ENCODE assay signal across 20 mouse cellular contexts in the genomic region with DNA sequence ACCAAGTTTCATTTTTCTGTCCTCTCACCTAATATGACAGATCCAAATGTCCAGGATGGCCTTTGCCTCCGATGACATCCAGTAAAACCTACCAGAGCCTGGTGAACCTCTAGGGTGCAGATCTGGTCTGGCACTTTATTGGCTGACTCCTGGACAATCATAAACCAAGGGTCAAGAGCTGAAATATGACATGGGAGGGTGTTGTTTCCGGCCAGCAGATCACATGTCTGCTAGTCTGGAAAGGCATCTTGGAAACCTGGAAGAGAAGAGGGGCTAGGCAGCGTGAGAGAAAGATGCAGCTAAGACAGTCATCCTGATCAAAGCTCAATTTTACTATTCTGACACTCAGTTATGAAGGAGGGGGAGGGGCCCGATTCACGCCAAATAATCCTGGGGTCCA. TPM values are rescaled to one million over a fixed set of nuclear protein-coding genes. Genes with fewer than 3 reads are reported as not detected.
DNase-seq lines count a peak whose midpoint lies in the region; ATAC-seq and TF ChIP-seq lines count a peak whose summit lies in the region.
"Not testable (repeated sequence)": the region's sequence is repeated elsewhere in the genome, so short reads cannot be mapped to it uniquely, and the experiment has no call there.
"Had no signal": no experiment of that assay in that cellular context is flagged by ENCODE, and none has a peak within 500 bp of the region (broad histone marks: within the 10 kb centered on the region; RNA-seq: fewer than 3 reads in every experiment).

TSS of gene Nat8f2 (minus strand) at position 153 of the 400 bp plus-strand sequence.

- not testable (repeated sequence) for H3K9ac ChIP-seq in intestine, postnatal 0 days (ENCODE audit: low read depth, low read length); kidney, embryonic 15.5 days
- peak within 1 kb of the TSS; percentile 96 for H3K9ac ChIP-seq in liver, adult 2 months (ENCODE audit: low read depth, low read length)

- not testable (repeated sequence) for H3K9me3 ChIP-seq in intestine, postnatal 0 days (ENCODE audit: control insufficient read depth); kidney, embryonic 15.5 days (replicated peaks)

- H3K4me2 ChIP-seq in intestine, postnatal 0 days (replicated peaks; ENCODE audit: low read depth) = 0 out of 2 replicates have a peak within 1 kb of the TSS, but pooled peaks have one; percentile 21
- H3K4me2 ChIP-seq in kidney, embryonic 15.5 days = peak within 1 kb of the TSS; percentile 35

- DNase-seq in kidney, adult 2 months = peak; percentile 91
- DNase-seq in kidney, postnatal 25 days = peak; percentile 53 to 71
- DNase-seq in liver, adult 2 months (ENCODE audit: extremely low read depth, low read depth, low spot score) = peak; percentile 99
- peak; percentile 30 for DNase-seq in testis, postnatal 10 days (ENCODE audit: low spot score)

- 48% methylated on average over 5 of the region's 5 CpGs for WGBS in intestine, postnatal 0 days
- WGBS in kidney, adult 2 months = 17% methylated on average over 5 of the region's 5 CpGs
- WGBS in kidney, embryonic 15.5 days = 58% methylated on average over 5 of the region's 5 CpGs
- 22% methylated on average over 5 of the region's 5 CpGs for WGBS in liver, adult 2 months

- H3K4me1 ChIP-seq in intestine, postnatal 0 days (replicated peaks; ENCODE audit: control insufficient read depth, insufficient read depth, low read length); liver, adult 2 months (ENCODE audit: control insufficient read depth, insufficient read depth, low read length): not testable (repeated sequence)
- H3K4me1 ChIP-seq in kidney, adult 2 months (ENCODE audit: control insufficient read depth, insufficient read depth, low read length) = peaks cover 20% of the 10 kb centered on the region
- peaks cover 18% of the 10 kb centered on the region; the same call in 1 of the 2 replicates for H3K4me1 ChIP-seq in kidney, embryonic 15.5 days

- not testable (repeated sequence) for H3K79me2 ChIP-seq in liver, adult 2 months (ENCODE audit: control insufficient read depth, insufficient read depth, low read length)

- not testable (repeated sequence) for H3K27ac ChIP-seq in intestine, postnatal 0 days (ENCODE audit: low read depth, low read length); kidney, embryonic 15.5 days
- peak within 1 kb of the TSS; percentile 97 for H3K27ac ChIP-seq in kidney, adult 2 months (ENCODE audit: insufficient read depth, low read depth, low read length)
- H3K27ac ChIP-seq in liver, adult 2 months (replicated peaks; ENCODE audit: insufficient read depth, low read depth, low read length) = peak within 1 kb of the TSS; percentile 100

- not testable (repeated sequence) for TF ChIP-seq POLR2A in kidney, adult 2 months (IDR thresholded peaks at IDR 0.05; ENCODE audit: low read depth, low read length); liver, adult 2 months (IDR thresholded peaks at IDR 0.05; ENCODE audit: extremely low read depth, insufficient read depth, low read length)

- ATAC-seq in intestine, postnatal 0 days = not testable (repeated sequence)
- peak; percentile 46; the same call in 1 of the 2 replicates for ATAC-seq in kidney, embryonic 15.5 days (replicated peaks; ENCODE audit: low FRiP score)

- not testable (repeated sequence) for H3K4me3 ChIP-seq in intestine, postnatal 0 days (ENCODE audit: low read depth, low read length); kidney, embryonic 15.5 days (replicated peaks)
- H3K4me3 ChIP-seq in kidney, adult 2 months (ENCODE audit: insufficient read depth, low read depth, low read length) = peak within 1 kb of the TSS; percentile 24
- peak within 1 kb of the TSS; percentile 69 for H3K4me3 ChIP-seq in liver, adult 2 months (ENCODE audit: insufficient read depth, low read depth, low read length)

- not testable (repeated sequence) for H3K36me3 ChIP-seq in intestine, postnatal 0 days (ENCODE audit: control insufficient read depth, insufficient read depth); kidney, adult 2 months (ENCODE audit: control insufficient read depth, insufficient read depth, low read length); kidney, embryonic 15.5 days; liver, adult 2 months (ENCODE audit: control insufficient read depth, insufficient read depth, low read length)

- not testable (repeated sequence) for H3K27me3 ChIP-seq in intestine, postnatal 0 days (replicated peaks; ENCODE audit: control insufficient read depth, insufficient read depth, low read length); kidney, adult 2 months (replicated peaks; ENCODE audit: control insufficient read depth, insufficient read depth, low read length); kidney, embryonic 15.5 days; liver, adult 2 months (ENCODE audit: control insufficient read depth, insufficient read depth, low read length)

- TF ChIP-seq CTCF in intestine, postnatal 0 days (IDR thresholded peaks at IDR 0.05; ENCODE audit: low read depth); kidney, adult 2 months (conservative IDR thresholded peaks at IDR 0.05; ENCODE audit: insufficient read depth, insufficient read length, low read depth, low read length); liver, adult 2 months (IDR thresholded peaks at IDR 0.05; ENCODE audit: low read depth, low read length): not testable (repeated sequence)

RNA-seq across cellular contexts. Expression of gene Nat8f2, which starts in this region (rescaled TPM):
- polyA plus RNA-seq in intestine, postnatal 0 days (2015; fragmentation: Nextera tagmentation; extraction: Ambion mirVana) = 0.16 and 0.38 TPM in 2 replicates
- 4.8 and 5.7 TPM in 2 replicates for polyA plus RNA-seq in kidney, adult 2 months (2012; rRNA removed)
- 1.2 and 1.5 TPM in 2 replicates for polyA plus RNA-seq in kidney, embryonic 15.5 days (2015; fragmentation: Nextera tagmentation; extraction: Ambion mirVana)
- total RNA-seq in liver, adult 2 months (2014; rRNA removed) = 524 and 612 TPM in 2 replicates
- polyA plus RNA-seq in liver, adult 2 months (2012; rRNA removed) = 256 and 307 TPM in 2 replicates
- total RNA-seq: heart, postnatal 14 days; heart, postnatal 4 days had no signal
- polyA plus RNA-seq: C2C12; CD4-positive, CD25-positive, alpha-beta regulatory T cell, adult 4 months; embryonic facial prominence, embryonic 10.5 days; embryonic facial prominence, embryonic 13.5 days; erythroblast, embryonic 14.5 days; forebrain, embryonic 12.5 days; forebrain, embryonic 15.5 days; heart, adult 2 months; heart, embryonic 10.5 days; heart, embryonic 13.5 days; heart, embryonic 16.5 days; hindbrain, embryonic 14.5 days had no signal

Comparison
In these comparisons a context has a peak if more than half of its experiments do, and no peak if none do; other contexts are left out.
1. RNA of gene Nat8f2 (polyA plus RNA-seq): 256 to 307 TPM in liver, adult 2 months; 4.8 to 5.7 TPM in kidney, adult 2 months, 1.2 to 1.5 TPM in kidney, embryonic 15.5 days and 0.16 to 0.38 TPM in intestine, postnatal 0 days; every median in the first group is over 10 times any median in the second.
2. DNase-seq: peak in every context shown above with its lines; median percentile 99 in liver, adult 2 months; 91 in kidney, adult 2 months; 62 in kidney, postnatal 25 days; 30 in testis, postnatal 10 days.